Mouse (Mus musculus) heart, embryonic 13.5 days (tissue): ENCODE results near the gene Epor. TPM values are rescaled to one million over a fixed set of nuclear protein-coding genes. Genes with fewer than 3 reads are reported as not detected.

Experiments
- ATAC-seq: fragments of 200-750 bp; cut with Nextera tagmentation; 2 replicates; pipeline ENCODE4 v1.8.0; 2017; ENCODE audit warnings: moderate TSS enrichment; ENCODE audit not compliant: insufficient number of reproducible peaks, low FRiP score, low TSS enrichment; ENCODE audit errors: extremely low read depth
- H3K27ac ChIP-seq: fragments of 300-500 bp; sonication (generic); replicated peaks from 2 replicates; pipeline ENCODE4 v1.5.1; 2015; ENCODE audit warnings: moderate library complexity, mild to moderate bottlenecking, inconsistent platforms
- H3K27me3 ChIP-seq: fragments of 300-500 bp; sonication (generic); replicated peaks from 2 replicates; pipeline ENCODE4 v1.6.1; 2015; ENCODE audit warnings: mild to moderate bottlenecking, inconsistent platforms
- H3K36me3 ChIP-seq: fragments of 300-500 bp; sonication (generic); 2 replicates; pipeline ENCODE4 v1.6.1; 2015; ENCODE audit warnings: mild to moderate bottlenecking, inconsistent platforms
- H3K4me1 ChIP-seq: fragments of 300-500 bp; sonication (generic); 2 replicates; pipeline ENCODE4 v1.6.1; 2015; ENCODE audit warnings: inconsistent platforms
- H3K4me2 ChIP-seq: fragments of 300-500 bp; sonication (generic); 2 replicates; pipeline ENCODE4 v1.6.1; 2015; ENCODE audit warnings: inconsistent platforms, mild to moderate bottlenecking, moderate library complexity
- H3K4me3 ChIP-seq: fragments of 300-500 bp; sonication (generic); 2 replicates; pipeline ENCODE4 v1.5.1; 2015; ENCODE audit warnings: moderate library complexity, mild to moderate bottlenecking, inconsistent platforms
- H3K9ac ChIP-seq: fragments of 300-500 bp; sonication (generic); 2 replicates; pipeline ENCODE4 v1.6.1; 2015; ENCODE audit warnings: inconsistent platforms, mild to moderate bottlenecking, moderate library complexity
- H3K9me3 ChIP-seq: fragments of 300-500 bp; sonication (generic); 2 replicates; pipeline ENCODE4 v1.6.1; 2016; ENCODE audit warnings: inconsistent platforms
- WGBS: fragments of 180-500 bp; shearing (Covaris S2); methylation state at CpG from one replicate; pipeline ENCODE4 v1.1.7; 2015; ENCODE audit warnings: mixed read lengths; 5-methylcytosine and 5-hydroxymethylcytosine counted together
- polyA plus RNA-seq: library from polyadenylated mRNA; unstranded; fragments of >200 nt; fragmentation: Nextera tagmentation; extraction: Ambion mirVana; gene quantifications from 2 replicates; pipeline ENCODE4 v1.2.1, GENCODE M21; 2015

The Epor gene
- polyA plus RNA-seq, 1 experiment from 2014 or later: 7.3 TPM

DNA sequence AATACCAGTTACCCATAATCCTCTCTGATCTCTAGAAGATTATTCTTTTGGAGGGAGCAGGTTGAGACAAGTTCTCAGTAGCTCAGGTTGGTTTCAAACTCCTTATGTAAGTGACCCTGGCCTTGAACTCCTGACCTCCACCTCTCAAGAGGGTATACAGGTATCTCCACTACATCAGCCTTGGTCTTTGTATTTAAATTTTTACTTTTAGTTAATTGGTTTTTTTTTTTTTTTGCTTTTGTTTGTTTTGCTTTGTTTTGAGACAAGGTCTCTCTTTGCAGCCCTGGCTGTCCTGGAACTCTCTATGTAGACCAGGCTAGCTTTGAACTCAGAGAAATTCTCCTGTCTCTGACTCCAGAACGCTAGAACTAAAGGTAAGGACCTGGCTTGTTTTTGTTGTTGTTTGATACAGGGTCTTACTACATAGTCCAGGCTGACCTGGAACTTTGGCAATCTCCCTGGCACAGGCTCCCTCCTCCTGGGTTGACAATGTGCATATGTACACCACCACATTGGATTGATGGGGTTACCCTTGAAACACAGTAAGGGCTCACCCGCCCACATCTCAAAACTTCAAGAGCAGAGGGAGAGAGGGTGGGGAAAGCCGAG is 39.7 kb downstream of the Epor start:
- Histone ChIP-seq H3K4me3 (no peak overlapping the region), H3K9ac (no peak overlapping the region), H3K4me1 (peaks cover 42% of the 10 kb centered on the region), H3K9me3 (no peaks in the 10 kb centered on the region), H3K36me3 (peaks cover 9% of the 10 kb centered on the region), H3K27me3 (no peaks in the 10 kb centered on the region), H3K27ac (peak overlapping the region; percentile 92), H3K4me2 (no peak overlapping the region)
- no peak for ATAC-seq
- WGBS: 26% methylated on average over 3 of the region's 3 CpGs

DNA sequence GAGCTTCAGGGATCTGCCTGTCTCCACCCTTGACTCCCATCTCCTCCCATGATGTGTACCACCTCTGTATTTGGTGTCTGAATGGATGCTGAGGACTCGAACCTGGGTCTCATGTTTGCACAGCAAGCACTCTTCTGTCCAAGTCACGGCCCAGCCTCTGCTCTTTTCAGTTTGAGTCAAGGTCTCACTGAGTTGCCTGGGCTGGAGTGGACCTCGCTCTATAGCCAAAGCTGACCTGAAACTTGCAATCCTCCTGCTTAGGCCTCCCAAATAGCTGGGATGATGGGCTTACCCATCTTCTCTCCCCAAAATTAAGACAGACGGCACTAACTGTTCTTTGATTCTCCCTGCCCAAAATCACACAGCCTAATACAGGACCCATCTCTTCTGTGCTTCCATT is 40.3 kb downstream of the Epor start:
- 90% methylated on average over 4 of the region's 4 CpGs for WGBS
- H3K4me2 ChIP-seq: no peak overlapping the region
- peaks cover 46% of the 10 kb centered on the region for H3K4me1 ChIP-seq
- H3K4me3 ChIP-seq: no peak overlapping the region
- H3K27ac ChIP-seq: peak overlapping the region; percentile 92
- H3K36me3 ChIP-seq: peaks cover 9% of the 10 kb centered on the region
- no peaks in the 10 kb centered on the region for H3K27me3 ChIP-seq
- no peak overlapping the region for H3K9ac ChIP-seq
- H3K9me3 ChIP-seq: no peaks in the 10 kb centered on the region
- no peak for ATAC-seq

DNA sequence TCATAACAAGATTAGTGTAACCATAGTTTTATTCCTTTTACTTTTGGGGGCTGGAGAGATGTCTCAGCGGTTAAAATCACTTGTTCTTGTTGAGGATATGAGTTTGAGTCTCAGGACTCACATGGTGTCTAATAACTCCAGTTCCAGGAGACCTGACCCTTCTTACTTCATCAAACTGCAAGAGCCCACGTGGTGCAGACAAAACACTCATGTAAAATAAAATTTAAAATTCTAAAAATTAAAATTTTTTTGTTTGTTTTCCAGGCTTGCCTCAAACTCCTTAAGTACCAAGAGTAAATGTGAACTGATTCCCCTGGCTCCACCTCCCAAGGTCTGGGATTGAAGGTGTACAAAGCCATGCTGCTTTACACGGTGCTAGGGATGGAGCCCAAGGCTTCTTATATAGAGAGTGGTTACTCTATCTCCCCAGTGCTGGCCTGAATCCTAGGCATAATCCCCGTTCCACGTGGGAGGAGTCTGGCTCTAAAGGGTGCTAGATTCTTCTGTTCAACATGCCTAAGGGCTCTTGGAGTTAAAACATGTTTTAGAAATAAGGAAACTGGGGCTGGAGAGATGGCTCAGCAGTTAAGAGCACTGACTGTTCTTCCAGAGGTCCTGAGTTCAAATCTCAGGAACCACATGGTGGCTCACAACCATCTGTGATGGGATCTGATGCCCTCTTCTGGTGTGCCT is 44.5 kb downstream of the Epor start:
- 18% methylated on average over 5 of the region's 5 CpGs for WGBS
- H3K9me3 ChIP-seq: no peaks in the 10 kb centered on the region
- peaks cover 11% of the 10 kb centered on the region for H3K27me3 ChIP-seq
- H3K9ac ChIP-seq: peak overlapping the region; percentile 33; the same call in 1 of the 2 replicates
- H3K4me3 ChIP-seq: peak overlapping the region; percentile 75
- peaks cover 2% of the 10 kb centered on the region; the same call in 1 of the 2 replicates for H3K36me3 ChIP-seq
- H3K27ac ChIP-seq: peak overlapping the region; percentile 34; the same call in 1 of the 2 replicates
- peaks cover 26% of the 10 kb centered on the region for H3K4me1 ChIP-seq
- ATAC-seq: no peak
- peak overlapping the region; percentile 97 for H3K4me2 ChIP-seq

DNA sequence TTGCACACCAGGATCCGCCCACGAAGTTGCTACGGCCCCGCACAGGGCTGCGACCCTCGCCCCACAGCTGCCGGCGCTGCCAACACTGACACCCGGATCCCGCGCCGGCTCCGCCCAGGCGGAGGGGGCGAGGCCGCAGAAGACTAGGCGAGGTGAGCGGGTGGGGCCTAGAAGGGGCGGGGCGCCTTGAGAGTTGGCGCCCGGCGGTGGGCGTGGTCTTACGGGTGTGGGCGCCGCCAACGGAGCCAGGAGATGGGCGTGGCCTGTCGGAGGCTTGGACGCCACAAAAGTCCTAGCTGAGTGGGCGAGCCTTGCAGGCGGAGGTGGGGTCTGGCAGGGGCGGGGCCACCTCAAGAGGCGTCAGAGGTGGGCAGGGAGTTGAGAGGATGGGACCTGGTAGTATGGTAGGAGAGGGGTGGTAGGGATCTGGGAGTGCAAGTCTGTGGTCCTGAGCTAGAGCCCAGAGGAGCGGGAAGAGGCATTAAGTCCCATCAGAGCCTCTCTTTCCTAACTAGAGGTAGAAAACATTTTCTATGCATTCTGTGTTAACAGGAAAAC is 45.2 kb downstream of the Epor start, which contains the start of gene Rab3d:
TSS of gene Rab3d (minus strand) at position 158 of the 558 bp plus-strand sequence.
- peaks cover 2% of the 10 kb centered on the region; the same call in 1 of the 2 replicates for H3K36me3 ChIP-seq
- peaks cover 19% of the 10 kb centered on the region for H3K4me1 ChIP-seq
- peak within 1 kb of the TSS; percentile 75 for H3K4me3 ChIP-seq
- H3K27me3 ChIP-seq: peaks cover 11% of the 10 kb centered on the region
- H3K9ac ChIP-seq: peak within 1 kb of the TSS; percentile 82
- H3K27ac ChIP-seq: peak within 1 kb of the TSS; percentile 34; the same call in 1 of the 2 replicates
- WGBS: under 1% methylated on average over 36 of the region's 36 CpGs
- ATAC-seq: peak; percentile 89
- no peaks in the 10 kb centered on the region for H3K9me3 ChIP-seq
- peak within 1 kb of the TSS; percentile 97 for H3K4me2 ChIP-seq

DNA sequence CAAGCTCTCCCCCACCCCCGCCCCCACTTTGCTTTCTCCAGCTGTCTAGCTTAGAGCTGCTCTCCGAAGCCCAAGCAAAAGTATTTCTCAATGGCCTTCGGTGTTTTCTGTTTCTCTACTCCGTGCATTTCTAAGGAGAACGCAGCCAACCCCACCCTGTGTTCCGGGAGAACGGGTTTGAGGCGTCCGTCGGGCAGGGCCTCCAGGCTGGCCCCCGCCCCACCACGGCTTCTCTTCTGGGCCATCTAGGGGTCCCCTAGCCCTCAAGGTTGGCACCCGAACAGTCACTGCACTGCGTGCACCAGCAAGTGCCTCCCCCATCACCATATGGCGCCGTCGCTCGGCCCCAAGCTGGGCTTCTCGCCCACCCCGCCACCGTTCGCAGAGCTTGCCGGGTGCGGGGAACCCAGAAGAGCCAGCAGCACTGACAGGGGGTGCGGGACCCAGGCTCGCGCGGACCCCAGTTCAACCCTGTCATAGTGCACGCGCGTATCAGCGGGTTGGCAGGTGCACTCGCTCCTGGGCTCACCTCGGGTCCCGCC is 45.7 kb downstream of the Epor start:
- peaks cover 17% of the 10 kb centered on the region for H3K4me1 ChIP-seq
- peaks cover 11% of the 10 kb centered on the region for H3K27me3 ChIP-seq
- peak overlapping the region; percentile 82 for H3K9ac ChIP-seq
- H3K36me3 ChIP-seq: peaks cover 2% of the 10 kb centered on the region; the same call in 1 of the 2 replicates
- WGBS: 2% methylated on average over 35 of the region's 35 CpGs
- ATAC-seq: no peak
- peak overlapping the region; percentile 75 for H3K4me3 ChIP-seq
- peak overlapping the region; percentile 97 for H3K4me2 ChIP-seq
- H3K9me3 ChIP-seq: no peaks in the 10 kb centered on the region
- H3K27ac ChIP-seq: no peak overlapping the region

DNA sequence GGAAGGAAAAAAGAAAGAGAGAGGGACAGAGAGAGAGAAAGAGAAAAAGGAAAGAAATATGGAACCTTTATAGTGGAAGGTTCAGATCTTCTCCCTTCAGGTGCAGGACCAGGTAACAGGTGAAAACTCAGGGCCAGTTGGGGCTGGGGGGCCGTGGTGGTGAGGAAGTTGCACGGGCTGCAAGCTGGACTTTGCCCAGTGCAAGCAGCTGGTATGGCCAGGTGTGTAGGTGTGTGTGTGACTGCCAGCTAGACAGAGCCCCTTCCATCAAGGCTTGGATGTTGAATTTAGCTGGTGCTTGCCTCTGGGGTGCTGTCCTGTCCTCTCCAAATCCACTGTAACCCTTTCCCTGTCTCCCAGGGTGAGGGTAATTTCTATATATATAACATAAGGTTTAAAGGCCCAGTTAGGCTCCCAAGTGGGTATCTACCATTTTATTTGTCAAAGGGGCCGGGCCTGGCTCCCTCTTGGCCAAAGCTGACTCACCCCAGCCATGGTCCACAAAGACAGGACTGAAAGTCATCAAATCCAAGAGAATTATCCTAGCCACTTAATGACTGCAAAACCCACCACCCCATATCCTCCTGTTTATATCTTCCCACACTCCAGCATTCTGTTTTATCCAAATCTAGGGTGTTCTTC is 46.3 kb downstream of the Epor start:
- Histone ChIP-seq H3K9me3 (no peaks in the 10 kb centered on the region), H3K27me3 (peaks cover 11% of the 10 kb centered on the region), H3K4me3 (peak overlapping the region; percentile 75), H3K4me2 (peak overlapping the region; percentile 97), H3K9ac (peak overlapping the region; percentile 82), H3K27ac (no peak overlapping the region), H3K4me1 (peaks cover 17% of the 10 kb centered on the region), H3K36me3 (peaks cover 2% of the 10 kb centered on the region; the same call in 1 of the 2 replicates)
- ATAC-seq: no peak
- 63% methylated on average over 3 of the region's 3 CpGs for whole genome bisulfite sequencing

DNA sequence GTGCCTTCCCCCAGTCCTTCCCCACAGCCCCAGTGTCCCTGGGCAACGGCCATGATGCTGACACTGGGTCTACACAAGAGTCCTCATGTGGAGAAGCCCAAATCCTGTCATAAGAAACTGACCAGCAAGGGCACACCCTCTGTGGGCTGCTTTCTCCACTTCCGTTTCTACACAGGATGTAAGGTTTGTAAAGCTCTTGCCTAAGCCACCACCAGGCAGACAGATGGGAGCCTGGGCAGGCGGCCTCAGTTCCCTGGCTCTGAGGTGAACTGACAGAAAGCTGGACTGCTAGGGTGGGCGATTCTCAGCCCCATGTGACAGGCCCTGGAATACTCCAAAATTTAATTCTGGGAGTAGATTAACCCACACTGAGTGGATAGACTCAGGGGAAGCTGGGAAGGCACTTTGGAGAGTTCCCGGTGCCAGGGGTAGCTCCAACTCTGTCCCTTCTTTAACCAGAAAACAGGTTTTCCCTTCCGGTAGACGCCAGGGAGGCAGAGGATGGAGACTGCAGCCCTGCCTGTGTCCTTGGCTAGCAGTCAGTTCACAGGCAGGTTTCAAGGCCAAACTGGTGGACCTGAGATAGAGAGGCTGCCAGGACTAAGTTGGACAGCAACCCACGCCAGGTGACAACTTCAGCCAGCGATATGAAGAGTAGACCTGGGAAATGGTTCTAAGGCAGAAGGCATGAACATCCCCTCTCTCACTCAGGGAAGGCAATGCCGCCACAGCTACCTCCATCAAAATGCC is 53.7 kb downstream of the Epor start:
- no peaks in the 10 kb centered on the region for H3K36me3 ChIP-seq
- H3K27ac ChIP-seq: no peak overlapping the region
- peaks cover 12% of the 10 kb centered on the region for H3K27me3 ChIP-seq
- H3K9ac ChIP-seq: no peak overlapping the region
- H3K9me3 ChIP-seq: no peaks in the 10 kb centered on the region
- no peak for ATAC-seq
- H3K4me3 ChIP-seq: no peak overlapping the region
- no peaks in the 10 kb centered on the region for H3K4me1 ChIP-seq
- no peak overlapping the region for H3K4me2 ChIP-seq
- WGBS: 68% methylated on average over 10 of the region's 10 CpGs

Other genes starting within 250 kb of the Epor start
- gene Ldlr, start 240.0 kb downstream of the Epor start, polyA plus RNA-seq: 18.9 and 20.4 TPM in 2 replicates
- gene Spc24, start 203.2 kb downstream of the Epor start, polyA plus RNA-seq: 84.8 and 96.7 TPM in 2 replicates
- 16.0 and 16.9 TPM in 2 replicates for gene Kank2, start 164.8 kb downstream of the Epor start, polyA plus RNA-seq
- 1.6 and 2.3 TPM in 2 replicates for gene Angptl8, start 128.0 kb downstream of the Epor start, polyA plus RNA-seq
- gene Dock6, start 110.9 kb downstream of the Epor start, polyA plus RNA-seq: 48.4 and 50.3 TPM in 2 replicates
- gene Rab3d, start 45.3 kb downstream of the Epor start, polyA plus RNA-seq: 8.5 and 9.2 TPM in 2 replicates
- gene Ccdc159, start 36.0 kb downstream of the Epor start, polyA plus RNA-seq: 2.6 and 3.2 TPM in 2 replicates
- 41.5 and 47.8 TPM in 2 replicates for gene Tmem205, start 36.0 kb downstream of the Epor start, polyA plus RNA-seq
- 5.1 and 5.2 TPM in 2 replicates for gene Plppr2, start 26.5 kb downstream of the Epor start, polyA plus RNA-seq
- gene Swsap1, start 7.8 kb downstream of the Epor start, polyA plus RNA-seq: 5.1 and 5.7 TPM in 2 replicates
- 0.68 and 0.71 TPM in 2 replicates for gene Rgl3, start 25.9 kb upstream of the Epor start, polyA plus RNA-seq
- 0.22 and 0.36 TPM in 2 replicates for gene Ccdc151, start 39.1 kb upstream of the Epor start, polyA plus RNA-seq
- gene Prkcsh, start 39.3 kb upstream of the Epor start, polyA plus RNA-seq: 76.9 and 80.6 TPM in 2 replicates
- 0.28 and 0.41 TPM in 2 replicates for gene Elavl3, start 88.5 kb upstream of the Epor start, polyA plus RNA-seq
- not detected in 2 replicates for gene Gm49318, start 107.8 kb upstream of the Epor start, polyA plus RNA-seq
- 9.5 TPM in 2 replicates for gene Zfp653, start 107.9 kb upstream of the Epor start, polyA plus RNA-seq
- gene Ecsit, start 121.9 kb upstream of the Epor start, polyA plus RNA-seq: 49.5 and 53.7 TPM in 2 replicates
- gene Cnn1, start 135.7 kb upstream of the Epor start, polyA plus RNA-seq: 250 and 292 TPM in 2 replicates
- 106 and 125 TPM in 2 replicates for gene Elof1, start 153.7 kb upstream of the Epor start, polyA plus RNA-seq
- gene Acp5, start 172.2 kb upstream of the Epor start, polyA plus RNA-seq: 9.0 and 10.9 TPM in 2 replicates
- gene Pigyl, start 193.3 kb upstream of the Epor start, polyA plus RNA-seq: 46.0 and 52.0 TPM in 2 replicates
- gene Zfp872, start 224.6 kb upstream of the Epor start, polyA plus RNA-seq: 0.08 and 0.24 TPM in 2 replicates